Mouse (Mus musculus): Measurements from ENCODE around the gene Sec24a. TPM values are rescaled to one million over a fixed set of nuclear protein-coding genes. Genes with fewer than 3 reads are reported as not detected.
A peak's percentile ranks its signal among the peaks of the same experiment; 100 is the strongest.
"Not testable (repeated sequence)": the region's sequence is repeated elsewhere in the genome, so short reads cannot be mapped to it uniquely, and the experiment has no call there.

Gene Sec24a
- total RNA-seq, 4 experiments from 2014 or later = 15.0 to 16.9 (median 16.2) TPM

DNA sequence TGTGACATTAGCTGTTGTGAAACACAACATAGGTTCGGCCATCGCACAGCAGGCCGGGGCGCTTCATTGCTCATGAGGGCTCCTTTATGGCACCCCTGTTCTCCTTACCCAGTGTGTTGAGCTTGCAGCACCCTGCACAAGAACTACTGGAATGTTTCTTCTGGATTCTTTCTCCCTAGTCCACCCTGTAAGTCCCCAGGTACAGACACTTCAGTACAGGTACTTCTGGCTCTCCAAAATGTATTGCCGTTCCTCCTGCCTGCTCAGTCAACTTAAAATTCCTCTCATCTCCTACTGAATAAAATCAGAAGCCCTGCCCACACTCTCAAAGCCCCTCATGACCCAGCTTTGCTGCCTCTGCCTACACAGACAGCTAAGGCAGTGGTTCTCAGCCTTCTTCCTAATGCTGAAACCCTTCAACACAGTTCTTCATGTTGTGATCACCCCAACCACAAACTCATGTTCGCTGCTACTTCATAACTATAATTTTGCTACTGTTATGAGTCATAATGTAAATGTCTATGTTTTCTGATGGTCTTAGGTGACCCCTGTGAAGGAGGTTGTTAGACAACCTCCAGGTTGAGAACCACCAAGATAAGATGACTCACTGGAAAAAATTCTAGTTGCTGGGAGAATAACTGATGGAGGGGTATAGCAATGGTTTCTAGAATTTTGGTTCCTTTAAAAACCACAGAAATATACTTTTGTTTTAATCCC is 3.3 kb downstream of the Sec24a start:
- DNase-seq (ENCODE audit: low spot score) = no peak

DNA sequence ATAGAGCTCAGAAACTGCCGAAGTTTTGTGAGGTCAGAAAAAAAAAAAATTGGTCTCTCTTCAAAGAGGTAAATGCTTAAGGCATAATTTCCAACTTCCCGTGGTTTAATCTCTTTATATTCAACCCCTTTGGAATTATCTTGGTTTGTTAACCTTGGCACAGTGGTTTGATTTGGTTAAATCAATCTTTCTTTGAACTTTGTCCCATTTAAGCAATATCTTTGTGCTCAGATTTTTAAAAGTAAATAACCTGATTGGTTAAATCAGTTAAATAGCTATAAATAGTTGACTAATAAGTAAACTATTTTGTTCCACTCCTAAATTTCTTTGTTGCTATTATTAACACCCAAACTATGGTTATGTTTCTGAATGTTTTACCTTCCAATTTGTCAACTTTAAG is 4.2 kb downstream of the Sec24a start:
- DNase-seq (ENCODE audit: low spot score) = no peak

DNA sequence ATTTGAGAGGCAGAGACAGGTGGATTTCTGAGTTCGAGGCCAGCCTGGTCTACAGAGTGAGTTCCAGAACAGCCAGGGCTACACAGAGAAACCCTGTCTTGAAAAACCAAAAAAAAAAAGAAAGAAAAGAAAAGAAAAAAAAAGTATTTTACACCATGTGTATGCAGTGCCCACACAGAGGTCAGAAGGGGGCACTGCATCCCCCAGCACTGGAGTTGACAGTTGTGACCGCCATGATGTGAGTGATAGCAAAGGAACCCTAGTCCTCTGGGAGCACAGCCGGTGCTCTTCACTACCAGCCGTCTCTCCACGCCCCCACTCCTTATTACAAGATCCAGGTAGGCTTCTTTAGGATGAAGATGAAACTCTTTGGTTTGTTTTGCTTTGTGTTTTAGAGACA is 5.2 kb downstream of the Sec24a start:
- DNase-seq (ENCODE audit: low spot score) = not testable (repeated sequence)

DNA sequence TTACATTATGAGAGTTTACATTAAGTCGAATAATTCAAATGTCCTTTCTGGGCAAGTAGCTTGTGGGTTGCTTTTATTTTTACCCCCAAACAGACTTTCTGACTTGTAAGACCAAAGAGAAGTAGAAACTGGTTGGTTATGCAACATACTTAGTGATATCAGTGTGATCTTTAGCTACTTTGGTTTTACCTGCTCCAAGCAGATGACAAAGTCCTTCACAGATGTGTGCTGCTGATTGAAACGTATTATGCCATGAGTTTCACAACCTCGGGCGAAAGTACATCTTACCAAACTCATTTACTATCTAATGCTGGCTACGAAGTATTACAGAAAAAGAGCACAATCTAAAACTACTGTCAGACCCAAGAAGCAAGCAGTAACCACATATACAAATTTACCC is 5.8 kb downstream of the Sec24a start:
- DNase-seq (ENCODE audit: low spot score) = no peak

DNA sequence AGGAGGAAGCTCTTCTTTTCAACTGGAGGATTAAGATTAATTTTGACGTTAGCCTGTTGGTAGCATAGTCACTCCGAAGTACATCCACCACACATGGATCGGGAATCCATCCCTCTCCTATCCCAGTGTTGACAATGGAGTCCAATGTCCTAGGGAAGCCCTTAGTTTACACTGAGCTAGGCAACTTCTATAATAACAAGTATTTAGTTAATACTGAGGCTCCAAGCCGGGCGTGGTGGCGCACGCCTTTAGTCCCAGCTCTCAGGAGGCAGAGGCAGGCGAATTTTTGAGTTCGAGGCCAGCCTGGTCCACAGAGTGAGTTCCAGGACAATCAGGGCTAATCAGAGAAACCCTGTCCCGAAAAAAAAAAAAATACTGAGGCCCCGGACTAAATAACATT is 6.4 kb downstream of the Sec24a start:
- no peak for DNase-seq (ENCODE audit: low spot score)

DNA sequence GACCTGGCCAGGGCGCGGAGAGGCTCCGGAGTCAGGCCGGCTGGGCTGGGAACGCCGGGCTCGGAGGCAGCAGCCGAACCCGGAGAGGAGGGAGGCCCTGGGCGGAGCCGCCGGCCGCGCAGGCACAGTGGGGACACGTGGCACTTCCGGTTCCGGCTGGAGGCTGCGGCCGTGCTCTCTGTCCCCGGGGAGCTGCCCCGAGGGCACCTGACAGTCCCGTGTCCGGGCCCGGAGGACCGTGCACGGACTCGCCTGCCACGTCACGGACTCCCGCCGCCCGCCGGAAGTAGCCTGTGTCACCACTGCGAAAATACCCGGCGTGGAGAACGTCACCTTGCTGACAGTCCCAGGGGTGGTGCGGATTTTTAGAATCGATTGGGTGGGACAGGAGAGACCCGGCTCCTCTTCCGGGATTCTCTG is 7.1 kb downstream of the Sec24a start:
- peak; percentile 94 for DNase-seq (ENCODE audit: low spot score)

DNA sequence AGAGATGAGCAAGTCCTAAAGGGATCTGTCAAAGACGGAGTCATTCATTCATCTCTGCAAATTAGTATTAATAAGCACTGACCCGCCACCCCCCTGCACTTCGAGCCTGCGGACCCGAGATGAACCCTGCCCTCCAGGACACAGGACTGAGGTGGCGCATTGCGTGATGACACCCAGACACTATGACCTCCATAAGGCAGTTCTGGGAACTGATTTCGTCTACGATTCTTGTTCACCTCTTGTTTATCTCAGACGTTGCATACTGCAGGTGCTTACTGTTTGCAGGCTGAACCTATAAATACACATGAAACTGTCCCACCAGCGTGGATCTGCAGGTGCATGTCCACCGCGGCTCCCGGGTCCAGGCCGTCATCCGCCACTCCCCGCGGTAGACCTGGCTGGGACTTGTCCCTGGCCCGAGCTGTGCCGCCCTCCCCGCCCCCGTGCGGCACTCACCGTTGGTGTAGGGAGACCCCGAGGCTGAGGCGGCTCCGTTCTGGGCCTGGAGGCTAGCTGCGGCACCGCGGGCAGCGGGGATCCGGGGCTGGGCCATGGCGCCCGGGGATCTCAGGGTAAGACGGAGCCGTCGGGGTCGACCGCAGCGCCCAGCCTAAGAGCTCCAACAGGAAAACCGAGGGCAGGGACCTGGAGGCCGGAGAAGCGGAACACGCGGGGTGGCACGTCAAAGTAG is 7.7 kb downstream of the Sec24a start:
- no peak for DNase-seq (ENCODE audit: low spot score)

DNA sequence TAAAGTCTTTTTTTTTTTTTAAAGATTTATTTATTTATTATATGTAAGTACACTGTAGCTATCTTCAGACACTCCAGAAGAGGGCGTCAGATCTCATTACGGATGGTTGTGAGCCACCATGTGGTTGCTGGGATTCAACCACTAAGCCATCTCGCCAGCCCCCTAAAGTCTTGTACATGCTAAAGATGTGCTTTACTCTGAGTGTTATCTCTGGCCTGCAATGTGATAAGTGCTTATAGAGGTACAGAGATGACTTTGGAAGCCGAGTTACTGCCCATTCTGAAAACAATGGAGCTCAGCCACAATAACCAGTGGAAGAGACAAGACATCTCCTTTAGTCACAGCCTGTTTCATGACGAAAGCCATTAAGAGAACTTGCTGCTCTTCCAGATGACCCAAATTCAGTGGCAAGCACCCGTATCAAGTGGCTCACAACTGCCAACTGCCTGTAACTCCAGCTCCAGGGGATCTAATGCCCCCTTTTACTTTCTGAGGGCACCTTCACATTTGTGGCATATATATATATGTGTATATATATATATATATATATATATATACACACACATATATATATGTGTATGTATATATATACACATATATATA is 11.7 kb downstream of the Sec24a start:
- DNase-seq (ENCODE audit: low spot score) = not testable (repeated sequence)

DNA sequence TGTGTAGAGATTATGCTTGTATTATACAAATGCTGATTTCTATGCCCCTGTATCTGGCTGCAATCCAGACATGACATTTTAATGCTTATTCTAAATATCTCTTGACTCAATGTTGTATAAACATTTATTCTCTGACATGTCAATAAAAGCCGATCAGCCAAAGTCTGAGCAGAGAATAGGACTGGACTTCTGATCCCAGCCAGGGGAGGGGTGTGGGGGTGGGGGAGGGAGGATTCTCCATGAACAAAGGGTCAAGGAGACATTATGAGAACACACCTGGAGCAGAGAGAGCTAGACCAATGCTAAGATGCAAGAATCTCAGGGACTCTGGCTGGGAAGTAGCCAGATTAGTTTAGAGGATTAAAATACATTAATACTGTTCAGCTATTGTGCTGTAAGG is 17.3 kb downstream of the Sec24a start:
- DNase-seq (ENCODE audit: low spot score) = no peak

DNA sequence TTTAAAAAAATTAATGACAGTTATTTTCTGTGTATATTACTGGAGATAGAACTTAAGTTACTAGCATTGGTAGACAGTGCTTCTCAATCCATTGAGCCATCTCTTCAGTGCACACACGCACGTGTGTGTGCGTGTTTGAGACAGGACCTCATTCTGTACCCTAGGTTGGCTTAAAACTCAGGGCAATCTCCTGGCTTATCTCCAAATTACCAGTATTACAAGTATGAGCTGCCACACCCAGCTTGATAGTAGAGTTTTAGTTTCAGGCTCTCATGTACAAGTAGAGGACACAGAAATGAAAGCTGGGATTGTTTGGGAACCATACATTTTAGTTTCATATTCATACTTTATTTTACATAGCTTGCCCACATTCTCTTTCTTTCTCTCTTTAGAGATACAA is 22.7 kb downstream of the Sec24a start:
- no peak for DNase-seq (ENCODE audit: low spot score)

DNA sequence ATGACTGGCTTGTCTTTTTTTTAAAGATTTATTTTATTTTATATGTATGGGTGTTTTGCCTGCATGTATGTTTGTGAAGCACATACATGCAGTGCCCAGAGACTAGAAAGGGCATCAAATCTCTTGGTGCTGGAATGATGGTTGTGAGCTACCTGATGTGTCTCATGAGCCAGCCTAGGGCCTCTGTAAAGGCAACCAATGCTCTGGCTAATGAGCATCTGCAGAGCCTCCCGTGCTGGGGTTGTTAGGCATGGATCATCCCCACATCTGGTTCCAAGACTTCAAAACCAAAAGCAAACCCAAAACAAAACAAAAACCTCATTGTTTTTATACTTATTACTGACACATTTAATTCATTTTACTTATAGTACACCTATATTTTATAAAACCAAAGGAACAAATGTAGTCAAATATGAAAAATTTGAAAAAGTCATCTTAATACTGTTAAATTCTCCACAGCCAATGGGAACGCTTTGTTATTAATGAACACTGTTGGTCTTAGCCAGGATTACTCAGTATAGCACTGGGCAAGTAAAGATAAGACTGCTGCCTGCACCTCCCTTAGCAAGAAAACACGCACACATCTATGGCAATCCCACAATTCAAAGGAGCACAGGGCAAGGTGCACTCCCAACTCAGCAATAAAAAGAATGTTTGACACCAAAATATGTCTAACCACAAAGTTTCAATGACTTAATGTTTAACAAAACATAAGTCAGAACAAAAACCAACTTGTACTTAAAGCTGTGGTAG is 24.6 kb downstream of the Sec24a start:
- DNase-seq (ENCODE audit: low spot score) = no peak

DNA sequence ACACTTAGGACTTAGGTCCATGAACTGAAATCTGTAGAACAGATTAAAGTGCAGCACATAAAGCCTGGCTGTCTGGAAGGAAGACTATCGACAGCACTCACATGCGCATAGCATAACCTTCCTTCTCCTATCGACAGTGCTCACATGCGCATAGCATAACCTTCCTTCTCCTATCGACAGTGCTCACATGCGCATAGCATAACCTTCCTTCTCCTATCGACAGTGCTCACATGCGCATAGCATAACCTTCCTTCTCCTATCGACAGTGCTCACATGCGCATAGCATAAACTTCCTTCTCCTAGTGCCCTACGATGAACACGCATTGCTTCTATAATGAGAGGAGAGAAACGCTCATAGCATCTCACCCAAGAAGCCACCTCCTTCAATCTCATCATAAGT is 29.2 kb downstream of the Sec24a start:
- DNase-seq (ENCODE audit: low spot score) = not testable (repeated sequence)

DNA sequence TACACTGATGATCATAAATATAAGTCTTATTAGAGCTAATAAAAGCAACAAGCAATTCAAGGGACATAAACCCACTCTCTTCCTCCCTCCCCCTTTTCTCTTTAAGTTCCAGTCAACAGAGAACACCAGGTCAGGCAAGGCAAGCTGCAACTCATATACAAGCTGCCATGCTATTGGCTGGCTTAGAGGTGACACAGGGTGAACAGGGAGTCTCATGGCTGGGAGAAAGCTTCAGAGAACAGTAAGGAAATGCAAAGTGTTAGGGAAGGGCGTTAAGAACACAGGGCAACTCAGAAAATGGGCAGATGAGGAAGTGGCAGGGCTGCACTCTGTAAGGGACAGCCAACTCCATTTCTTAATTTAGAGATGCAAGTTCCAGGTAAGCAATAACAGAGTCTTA is 30.6 kb downstream of the Sec24a start:
- DNase-seq (ENCODE audit: low spot score) = no peak

DNA sequence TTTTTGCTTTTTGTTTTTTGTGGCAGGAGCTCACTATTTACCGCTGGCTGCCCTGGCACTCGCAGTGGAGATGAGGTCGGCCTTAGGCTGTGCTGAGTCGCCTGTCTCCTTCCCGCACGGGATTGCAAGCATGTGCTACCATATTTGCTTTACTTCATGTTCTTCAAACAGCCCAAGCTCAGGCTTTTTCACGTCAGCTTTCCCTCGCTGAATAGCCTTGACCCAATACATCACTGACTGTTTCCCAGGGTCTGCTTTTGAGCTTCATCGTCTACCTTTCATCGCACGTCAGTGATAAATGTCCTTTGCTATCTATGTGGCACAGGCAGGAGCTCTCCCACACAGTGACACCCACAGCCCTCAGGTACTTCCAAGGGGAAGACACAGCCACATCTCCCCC is 42.4 kb downstream of the Sec24a start:
- DNase-seq (ENCODE audit: low spot score) = no peak

DNA sequence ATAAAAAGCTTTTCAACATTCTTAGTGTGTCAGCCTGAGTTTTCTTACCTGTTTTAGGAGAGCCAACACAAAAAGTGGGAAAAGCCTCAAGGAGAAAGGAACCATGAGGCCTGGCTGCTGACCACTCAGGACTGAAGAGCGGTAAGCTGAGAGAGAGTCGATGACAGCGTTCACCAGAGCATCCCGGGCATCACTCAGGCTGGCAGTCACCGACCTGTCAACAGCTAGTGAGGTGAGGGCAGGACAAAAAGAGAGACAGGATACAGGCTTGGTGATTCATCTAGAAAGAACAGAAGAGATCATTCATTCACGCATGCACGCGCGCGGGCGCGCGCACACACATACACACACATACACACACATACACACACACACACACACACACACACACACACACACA is 56.4 kb downstream of the Sec24a start:
- no peak for DNase-seq (ENCODE audit: low spot score)

DNA sequence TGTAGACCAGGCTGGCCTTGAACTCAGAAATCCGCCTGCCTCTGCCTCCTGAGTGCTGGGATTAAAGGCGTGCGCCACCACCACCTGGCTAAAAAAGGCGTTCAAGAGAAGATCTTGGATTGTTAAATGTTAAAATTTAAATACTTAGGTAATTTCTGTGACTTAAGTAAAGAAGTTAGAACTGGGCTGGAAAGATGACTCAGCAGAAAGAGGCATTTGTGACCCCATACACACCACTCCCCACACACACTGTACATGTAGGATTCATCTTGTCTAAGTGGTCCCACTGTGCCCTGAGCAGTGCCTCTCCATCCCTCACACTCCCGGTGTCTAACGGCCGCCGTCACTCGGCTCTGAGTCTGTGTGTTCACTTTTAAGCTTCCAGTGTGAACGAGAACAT is 57.0 kb downstream of the Sec24a start:
- DNase-seq (ENCODE audit: low spot score) = no peak

DNA sequence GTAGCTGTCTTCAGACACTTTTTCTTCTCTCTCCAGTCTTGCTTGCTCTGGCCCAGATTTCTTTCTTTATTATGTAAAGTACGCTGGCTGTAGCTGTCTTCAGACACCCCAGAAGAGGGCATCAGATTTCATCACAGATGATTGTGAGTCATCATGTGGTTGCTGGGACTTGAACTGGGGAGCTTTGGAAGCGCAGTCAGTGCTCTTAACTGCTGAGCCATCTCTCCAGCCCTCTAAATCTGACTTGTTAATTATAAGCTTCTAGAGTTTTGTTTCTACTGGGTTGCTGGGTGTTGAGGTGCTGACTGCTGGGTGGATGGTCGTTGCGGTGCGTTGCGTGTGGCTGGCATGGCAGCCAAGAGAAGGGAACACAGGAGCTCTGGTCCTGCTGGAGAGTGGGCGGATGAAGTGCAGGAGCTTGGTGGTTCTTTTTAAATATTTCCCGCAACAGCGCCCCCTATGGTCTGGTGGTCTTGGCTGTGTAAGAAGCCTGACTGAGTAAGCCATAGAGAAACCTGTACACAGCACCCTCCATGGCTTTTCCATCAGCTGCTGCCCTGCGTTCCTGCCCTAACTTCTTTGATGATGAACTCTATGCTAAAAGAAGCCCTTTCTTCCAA is 59.9 kb downstream of the Sec24a start:
- DNase-seq (ENCODE audit: low spot score) = no peak

DNA sequence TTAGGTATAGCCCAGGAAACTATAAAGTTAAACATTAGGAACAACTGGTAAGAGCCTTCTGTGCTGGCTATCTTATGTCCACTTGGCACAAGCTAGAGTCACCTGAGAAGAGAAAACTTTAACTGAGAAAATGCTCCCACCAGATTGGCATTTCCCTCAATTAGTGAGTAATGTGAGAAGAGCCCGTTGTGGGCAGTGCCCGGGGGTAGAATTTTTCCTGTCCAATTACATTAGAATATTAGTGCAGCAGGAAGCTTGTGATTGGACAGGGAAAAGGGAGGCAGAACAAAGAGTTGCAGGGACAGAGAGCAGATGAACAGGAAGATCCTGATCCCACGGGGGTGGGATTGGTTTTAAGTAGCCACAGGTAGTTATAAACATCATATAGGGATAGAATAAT is 60.6 kb downstream of the Sec24a start:
- no peak for DNase-seq (ENCODE audit: low spot score)

DNA sequence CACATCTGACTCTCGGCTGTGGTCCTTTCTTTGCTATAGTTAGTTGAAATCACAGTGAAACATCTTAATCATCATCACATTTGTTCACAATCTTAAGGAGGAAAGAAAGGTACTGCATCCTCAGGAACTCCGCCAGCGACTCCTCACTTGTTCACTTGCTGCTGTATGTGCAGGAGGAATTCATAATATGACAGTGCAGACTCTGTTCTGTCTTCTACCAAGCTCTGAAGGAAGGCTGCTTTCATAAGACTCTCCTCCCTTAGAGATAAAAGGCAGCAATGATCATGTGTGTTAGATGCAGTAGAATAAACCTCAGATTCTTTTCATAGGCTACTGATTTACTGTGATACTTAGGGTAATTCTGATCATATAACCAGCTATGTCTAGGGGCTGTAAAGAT is 68.5 kb downstream of the Sec24a start:
- no peak for DNase-seq (ENCODE audit: low spot score)

DNA sequence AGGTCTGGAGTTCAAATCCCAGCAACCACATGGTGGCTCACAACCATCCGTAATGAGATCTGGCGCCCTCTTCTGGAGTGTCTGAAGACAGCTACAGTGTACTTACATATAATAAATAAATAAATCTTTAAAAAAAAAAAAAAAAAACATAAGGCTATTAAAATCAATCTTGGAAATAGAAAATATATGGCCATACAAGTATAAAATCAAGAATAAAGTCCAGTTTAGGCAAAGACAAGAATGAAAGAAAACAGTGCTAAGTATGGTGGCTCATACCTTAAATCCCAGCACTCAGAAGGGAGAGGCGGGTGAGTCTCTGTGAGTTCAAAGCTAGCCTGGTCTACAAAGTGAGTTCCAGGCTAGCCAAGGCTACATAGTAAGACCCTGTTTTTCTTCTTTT is 72.8 kb downstream of the Sec24a start:
- DNase-seq (ENCODE audit: low spot score) = not testable (repeated sequence)

DNA sequence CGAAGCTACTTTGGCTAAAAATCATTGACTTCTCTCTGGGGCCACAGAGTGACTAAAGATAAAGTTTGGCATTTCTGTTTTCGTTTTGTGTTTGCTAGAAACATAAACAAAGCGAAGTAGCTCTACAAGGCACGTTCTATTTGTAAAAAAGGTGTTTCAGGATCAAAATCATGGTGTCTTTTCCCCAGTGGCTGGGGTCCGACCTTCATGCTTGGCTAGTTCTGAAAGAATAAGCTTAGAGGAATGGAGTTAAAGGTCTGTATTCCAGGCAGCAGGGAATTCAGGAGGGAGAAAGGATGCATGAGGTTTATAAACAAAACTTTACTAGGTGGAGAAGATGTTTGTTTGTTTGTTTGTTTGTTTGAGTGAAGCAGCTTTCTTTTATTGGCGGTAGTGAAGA is 74.1 kb downstream of the Sec24a start:
- no peak for DNase-seq (ENCODE audit: low spot score)
